ENCODE assay signal across 9 mouse cellular contexts in the genomic region with DNA sequence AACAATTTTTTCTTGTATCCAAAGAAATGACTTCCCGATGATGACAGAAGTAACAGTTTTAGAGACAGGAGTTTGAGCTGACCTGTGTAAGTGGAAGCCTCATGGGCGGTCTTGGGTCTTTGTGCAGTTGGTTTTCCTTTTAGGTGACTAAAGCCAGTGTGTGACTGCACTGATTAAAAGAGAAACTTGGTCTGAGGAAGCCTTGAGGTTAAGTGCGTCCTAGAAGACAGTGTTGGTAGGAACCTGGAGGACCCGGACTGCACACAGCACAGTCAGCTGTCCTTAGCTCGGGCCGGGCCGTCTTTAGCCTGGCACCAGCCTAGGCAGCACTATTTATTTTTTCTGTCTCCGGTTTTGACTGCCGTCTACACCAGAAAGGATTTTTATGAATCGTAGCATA. TPM values are rescaled to one million over a fixed set of nuclear protein-coding genes. Genes with fewer than 3 reads are reported as not detected.
DNase-seq lines count a peak whose midpoint lies in the region; ATAC-seq lines count a peak whose summit lies in the region.
"Had no signal": no experiment of that assay in that cellular context is flagged by ENCODE, and none has a peak within 500 bp of the region (broad histone marks: within the 10 kb centered on the region; RNA-seq: fewer than 3 reads in every experiment).

No protein-coding gene starts in this region.

- peak overlapping the region; percentile 71 for H3K4me2 ChIP-seq in heart, embryonic 11.5 days
- peak overlapping the region; percentile 78 for H3K4me2 ChIP-seq in forebrain, embryonic 13.5 days
- peak overlapping the region; percentile 52 for H3K4me2 ChIP-seq in liver, embryonic 16.5 days (ENCODE audit: low read depth, low read length)

- H3K27ac ChIP-seq in heart, embryonic 11.5 days (ENCODE audit: low read depth, low read length): no peak overlapping the region
- H3K27ac ChIP-seq in forebrain, embryonic 13.5 days: no peak overlapping the region
- H3K27ac ChIP-seq in liver, embryonic 16.5 days (ENCODE audit: low read length): no peak overlapping the region

- DNase-seq in heart, postnatal 4 days: no peak
- DNase-seq in CD4-positive helper T cell, adult 2 months (ENCODE audit: low read depth, low spot score): peak; percentile 56
- DNase-seq in left cerebral cortex, postnatal 25 days (ENCODE audit: low spot score in 2 of 2): no peak
- DNase-seq in kidney, adult 18-20 months: no peak
- DNase-seq in thymus, postnatal 4 days: no peak

- no peaks in the 10 kb centered on the region; the same call in none of the 2 replicates for H3K36me3 ChIP-seq in heart, embryonic 11.5 days (ENCODE audit: control insufficient read depth, insufficient read depth, low read length)
- peaks cover 40% of the 10 kb centered on the region for H3K36me3 ChIP-seq in forebrain, embryonic 13.5 days (ENCODE audit: poor library complexity, severe bottlenecking)
- peaks cover 6% of the 10 kb centered on the region; the same call in 1 of the 2 replicates for H3K36me3 ChIP-seq in liver, embryonic 16.5 days (ENCODE audit: control insufficient read depth, insufficient read depth)

- intact Hi-C loops in left cerebral cortex, postnatal 25 days (cut with DNase I): loop anchor here (5.0 kb wide), 2 partner anchors 62 to 107 kb away; a partner anchor contains a TSS

- no peaks in the 10 kb centered on the region for H3K27me3 ChIP-seq in heart, embryonic 11.5 days (ENCODE audit: control insufficient read depth, insufficient read depth, low read length)
- H3K27me3 ChIP-seq in forebrain, embryonic 13.5 days: peaks cover 9% of the 10 kb centered on the region; the same call in 1 of the 2 replicates
- H3K27me3 ChIP-seq in liver, embryonic 16.5 days (ENCODE audit: control insufficient read depth, insufficient read depth, low read depth, low read length): no peaks in the 10 kb centered on the region
- H3K27me3 ChIP-seq: Patski had no signal

- WGBS in heart, embryonic 11.5 days (ENCODE audit: insufficient replicate concordance): 81% methylated on average over 10 of the region's 10 CpGs
- WGBS in forebrain, embryonic 13.5 days: 87% methylated on average over 10 of the region's 10 CpGs
- 66% methylated on average over 10 of the region's 10 CpGs for WGBS in liver, embryonic 16.5 days (ENCODE audit: insufficient replicate concordance)

- H3K4me3 ChIP-seq in heart, embryonic 11.5 days (ENCODE audit: low read depth, low read length): peak overlapping the region; percentile 95; the same call in 1 of the 2 replicates
- H3K4me3 ChIP-seq in forebrain, embryonic 13.5 days: peak overlapping the region; percentile 93
- peak overlapping the region; percentile 29; the same call in 1 of the 2 replicates for H3K4me3 ChIP-seq in liver, embryonic 16.5 days (ENCODE audit: low read depth, low read length)

- peaks cover 43% of the 10 kb centered on the region for H3K4me1 ChIP-seq in heart, embryonic 11.5 days (ENCODE audit: control insufficient read depth, insufficient read depth, low read length)
- H3K4me1 ChIP-seq in forebrain, embryonic 13.5 days: peaks cover 77% of the 10 kb centered on the region
- peaks cover 56% of the 10 kb centered on the region for H3K4me1 ChIP-seq in liver, embryonic 16.5 days (ENCODE audit: control insufficient read depth, low read depth, low read length)

- H3K9me3 ChIP-seq in heart, embryonic 11.5 days (replicated peaks; ENCODE audit: control insufficient read depth, low read length): no peaks in the 10 kb centered on the region
- H3K9me3 ChIP-seq in forebrain, embryonic 13.5 days (replicated peaks): no peaks in the 10 kb centered on the region
- no peaks in the 10 kb centered on the region for H3K9me3 ChIP-seq in liver, embryonic 16.5 days (replicated peaks; ENCODE audit: control insufficient read depth, low read length)

- H3K9ac ChIP-seq in heart, embryonic 11.5 days (ENCODE audit: low read depth, low read length): no peak overlapping the region
- H3K9ac ChIP-seq in forebrain, embryonic 13.5 days: peak overlapping the region; percentile 57; the same call in 1 of the 2 replicates
- H3K9ac ChIP-seq in liver, embryonic 16.5 days (ENCODE audit: low read depth, low read length): no peak overlapping the region

- no peak for ATAC-seq in heart, embryonic 11.5 days (replicated peaks; ENCODE audit: insufficient number of reproducible peaks, low FRiP score, low TSS enrichment)
- no peak for ATAC-seq in forebrain, embryonic 13.5 days
- ATAC-seq in liver, embryonic 16.5 days (ENCODE audit: low read depth): no peak
- ATAC-seq: Patski had no signal

RNA-seq across cellular contexts. Expression of a gene that starts 2.2 kb away (rescaled TPM):
- polyA plus RNA-seq in heart, embryonic 11.5 days (2014; fragmentation: Nextera tagmentation; extraction: Ambion mirVana): 24.9 and 28.9 TPM in 2 replicates
- total RNA-seq in heart, postnatal 4 days (2021): 10 to 100 TPM; 42.7 to 49.0 TPM
- polyA plus RNA-seq in forebrain, embryonic 13.5 days (2015; fragmentation: Nextera tagmentation; extraction: Ambion mirVana): 16.3 and 16.8 TPM in 2 replicates
- 14.1 and 15.6 TPM in 2 replicates for polyA plus RNA-seq in liver, embryonic 16.5 days (2015; fragmentation: Nextera tagmentation; extraction: Ambion mirVana)
- 10 to 100 TPM; 41.9 to 47.7 TPM for total RNA-seq in left cerebral cortex, postnatal 25 days (2021)

RNA-seq across cellular contexts. Expression of a gene that starts 48.8 kb away (rescaled TPM):
- 0.11 TPM in 1 of 2 replicates, not detected in the other for polyA plus RNA-seq in heart, embryonic 11.5 days (2014; fragmentation: Nextera tagmentation; extraction: Ambion mirVana)
- not detected for total RNA-seq in heart, postnatal 4 days (2021)
- not detected in 2 replicates for polyA plus RNA-seq in forebrain, embryonic 13.5 days (2015; fragmentation: Nextera tagmentation; extraction: Ambion mirVana)
- not detected in 2 replicates for polyA plus RNA-seq in liver, embryonic 16.5 days (2015; fragmentation: Nextera tagmentation; extraction: Ambion mirVana)
- not detected for total RNA-seq in left cerebral cortex, postnatal 25 days (2021)
- polyA plus RNA-seq: Patski had no signal

Comparison
In these comparisons a context has a peak if more than half of its experiments do, and no peak if none do; other contexts are left out.
1. H3K4me3 ChIP-seq: peak in every context shown above with its lines; median percentile 95 in heart, embryonic 11.5 days; 93 in forebrain, embryonic 13.5 days; 29 in liver, embryonic 16.5 days.